In the genomic region with DNA sequence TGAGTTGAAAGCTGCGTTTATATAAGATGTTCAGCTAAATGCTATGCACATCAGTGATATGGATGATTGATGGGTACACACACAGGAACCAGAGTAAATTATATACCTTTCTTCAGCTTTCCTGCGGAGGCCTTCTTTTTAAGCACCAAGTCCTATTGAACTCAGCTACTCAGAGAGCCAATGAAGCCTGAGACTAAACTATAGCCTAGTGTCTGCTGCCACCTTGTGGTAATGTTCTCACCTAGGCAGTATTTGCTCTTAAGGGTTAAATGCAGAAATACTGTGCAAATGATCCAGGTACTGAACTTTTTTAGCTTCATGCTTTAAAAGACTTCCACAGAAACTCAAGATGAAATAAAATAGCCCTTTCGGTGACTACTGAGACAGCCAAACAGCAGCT, we compare ENCODE assay signal across 9 mouse cellular contexts. TPM values are rescaled to one million over a fixed set of nuclear protein-coding genes. Genes with fewer than 3 reads are reported as not detected.
DNase-seq lines count a peak whose midpoint lies in the region; ATAC-seq and TF ChIP-seq lines count a peak whose summit lies in the region.
"Had no signal": no experiment of that assay in that cellular context is flagged by ENCODE, and none has a peak within 500 bp of the region (broad histone marks: within the 10 kb centered on the region; RNA-seq: fewer than 3 reads in every experiment).

No protein-coding gene starts in this region.

- TF ChIP-seq POLR2A in brain, embryonic 14.5 days (IDR thresholded peaks at IDR 0.05; ENCODE audit: borderline replicate concordance, extremely low read depth, insufficient read depth, insufficient read length, poor library complexity, severe bottlenecking): no peak

- H3K36me3 ChIP-seq in forebrain, embryonic 10.5 days (replicated peaks): no peaks in the 10 kb centered on the region
- H3K36me3 ChIP-seq in midbrain, embryonic 14.5 days (ENCODE audit: control insufficient read depth, insufficient read depth, low read length): no peaks in the 10 kb centered on the region
- H3K36me3 ChIP-seq in stomach, embryonic 15.5 days: no peaks in the 10 kb centered on the region

- TF ChIP-seq CTCF in brain, embryonic 14.5 days (IDR thresholded peaks at IDR 0.05; ENCODE audit: borderline replicate concordance, extremely low read depth, insufficient read depth, insufficient read length): peak; percentile 74; the same call in 1 of the 2 replicates

- WGBS in forebrain, embryonic 10.5 days: 40% methylated on average over 3 of the region's 3 CpGs
- WGBS in midbrain, embryonic 14.5 days: 35% methylated on average over 3 of the region's 3 CpGs
- WGBS in stomach, embryonic 15.5 days: 33% methylated on average over 3 of the region's 3 CpGs

- H3K4me1 ChIP-seq in forebrain, embryonic 10.5 days: peaks cover 7% of the 10 kb centered on the region; the same call in 1 of the 2 replicates
- no peaks in the 10 kb centered on the region for H3K4me1 ChIP-seq in midbrain, embryonic 14.5 days (ENCODE audit: control insufficient read depth, insufficient read depth, low read length)
- no peaks in the 10 kb centered on the region for H3K4me1 ChIP-seq in stomach, embryonic 15.5 days

- H3K9ac ChIP-seq in midbrain, embryonic 14.5 days (replicated peaks; ENCODE audit: low read length): no peak overlapping the region
- H3K9ac ChIP-seq in stomach, embryonic 15.5 days: no peak overlapping the region

- no peak overlapping the region for H3K4me2 ChIP-seq in midbrain, embryonic 14.5 days (ENCODE audit: low read length)
- no peak overlapping the region for H3K4me2 ChIP-seq in stomach, embryonic 15.5 days

- no peaks in the 10 kb centered on the region for H3K27me3 ChIP-seq in forebrain, embryonic 10.5 days (ENCODE audit: poor library complexity, severe bottlenecking)
- no peaks in the 10 kb centered on the region for H3K27me3 ChIP-seq in midbrain, embryonic 14.5 days (ENCODE audit: control insufficient read depth, insufficient read depth, low read length)
- no peaks in the 10 kb centered on the region for H3K27me3 ChIP-seq in stomach, embryonic 15.5 days (replicated peaks)

- no peak overlapping the region for H3K27ac ChIP-seq in forebrain, embryonic 10.5 days
- H3K27ac ChIP-seq in midbrain, embryonic 14.5 days (replicated peaks; ENCODE audit: low read depth, low read length): no peak overlapping the region
- H3K27ac ChIP-seq in stomach, embryonic 15.5 days: no peak overlapping the region

- H3K4me3 ChIP-seq in forebrain, embryonic 10.5 days: no peak overlapping the region
- H3K4me3 ChIP-seq in midbrain, embryonic 14.5 days (replicated peaks; ENCODE audit: low read depth, low read length): no peak overlapping the region
- no peak overlapping the region for H3K4me3 ChIP-seq in stomach, embryonic 15.5 days (replicated peaks)
- H3K4me3 ChIP-seq: erythroblast, embryonic 14.5 days had no signal

- ATAC-seq in midbrain, embryonic 14.5 days (ENCODE audit: low FRiP score, low TSS enrichment): peak; percentile 79
- ATAC-seq in stomach, embryonic 15.5 days (ENCODE audit: insufficient read depth, low FRiP score, low read depth): peak; percentile 18; the same call in 1 of the 2 replicates

- 0 out of 2 replicates have a peak, but pooled peaks cover 4% of the 10 kb centered on the region for H3K9me3 ChIP-seq in forebrain, embryonic 10.5 days
- no peaks in the 10 kb centered on the region for H3K9me3 ChIP-seq in midbrain, embryonic 14.5 days (ENCODE audit: control insufficient read depth, low read length)
- H3K9me3 ChIP-seq in stomach, embryonic 15.5 days: no peaks in the 10 kb centered on the region

- DNase-seq in thymus, postnatal 0 days (ENCODE audit: low spot score): peak; percentile 75
- no peak for DNase-seq in thymus, adult 18-20 months
- DNase-seq in brain, embryonic 14.5 days (ENCODE audit: low read depth): peak; percentile 95
- DNase-seq in forebrain, embryonic 10.5 days (ENCODE audit: extremely low spot score, low spot score): peak; percentile 58
- peak; percentile 73 for DNase-seq in induced T-regulatory cell, adult 2 months (ENCODE audit: low read depth)
- peak; percentile 65 for DNase-seq in left cerebral cortex, adult 11 months (ENCODE audit: low spot score)
- peak; percentile 95 for DNase-seq in midbrain, embryonic 14.5 days

RNA-seq across cellular contexts. Expression of gene Gm281, which starts 3.4 kb away (rescaled TPM):
- 0.05 TPM in 1 of 2 replicates, not detected in the other for polyA plus RNA-seq in thymus, postnatal 0 days (2015; fragmentation: Nextera tagmentation; extraction: Ambion mirVana)
- not detected in 2 replicates for polyA plus RNA-seq in brain, embryonic 14.5 days (2012; rRNA removed)
- not detected in 2 replicates for polyA plus RNA-seq in forebrain, embryonic 10.5 days (2016; fragmentation: Nextera tagmentation; extraction: Ambion mirVana)
- polyA plus RNA-seq in midbrain, embryonic 14.5 days (2014; fragmentation: Nextera tagmentation; extraction: Ambion mirVana): not detected in 2 replicates
- polyA plus RNA-seq in stomach, embryonic 15.5 days (2015; fragmentation: Nextera tagmentation; extraction: Ambion mirVana): not detected in 2 replicates
- polyA plus RNA-seq: erythroblast, embryonic 14.5 days had no signal

RNA-seq across cellular contexts. Expression of gene Atxn7, which starts 43.6 kb away (rescaled TPM):
- polyA plus RNA-seq in thymus, postnatal 0 days (2015; fragmentation: Nextera tagmentation; extraction: Ambion mirVana): 2.6 and 4.3 TPM in 2 replicates
- 19.5 and 22.1 TPM in 2 replicates for polyA plus RNA-seq in brain, embryonic 14.5 days (2012; rRNA removed)
- polyA plus RNA-seq in forebrain, embryonic 10.5 days (2016; fragmentation: Nextera tagmentation; extraction: Ambion mirVana): 4.5 and 4.7 TPM in 2 replicates
- polyA plus RNA-seq in midbrain, embryonic 14.5 days (2014; fragmentation: Nextera tagmentation; extraction: Ambion mirVana): 4.2 and 4.6 TPM in 2 replicates
- polyA plus RNA-seq in stomach, embryonic 15.5 days (2015; fragmentation: Nextera tagmentation; extraction: Ambion mirVana): 4.6 and 4.8 TPM in 2 replicates

RNA-seq across cellular contexts. Expression of gene Thoc7, which starts 44.0 kb away (rescaled TPM):
- 235 TPM in 2 replicates for polyA plus RNA-seq in thymus, postnatal 0 days (2015; fragmentation: Nextera tagmentation; extraction: Ambion mirVana)
- 101 and 108 TPM in 2 replicates for polyA plus RNA-seq in brain, embryonic 14.5 days (2012; rRNA removed)
- polyA plus RNA-seq in forebrain, embryonic 10.5 days (2016; fragmentation: Nextera tagmentation; extraction: Ambion mirVana): 235 and 250 TPM in 2 replicates
- 198 and 218 TPM in 2 replicates for polyA plus RNA-seq in midbrain, embryonic 14.5 days (2014; fragmentation: Nextera tagmentation; extraction: Ambion mirVana)
- polyA plus RNA-seq in stomach, embryonic 15.5 days (2015; fragmentation: Nextera tagmentation; extraction: Ambion mirVana): 191 and 213 TPM in 2 replicates

Comparison
In these comparisons a context has a peak if more than half of its experiments do, and no peak if none do; other contexts are left out.
1. DNase-seq: peak in thymus, postnatal 0 days (single experiment), brain, embryonic 14.5 days (single experiment), forebrain, embryonic 10.5 days (single experiment), induced T-regulatory cell, adult 2 months (single experiment), left cerebral cortex, adult 11 months (single experiment) and midbrain, embryonic 14.5 days (single experiment); none in thymus, adult 18-20 months (0 of 2).